Mouse (Mus musculus) spleen, embryonic (tissue): ENCODE measurements around the gene Arhgef26.

ENCODE experiments used
- CTCF ChIA-PET: fragments of 350-600 bp; sonication (Branson Sonifier 250); formaldehyde crosslinking; loops from one replicate; lab custom pipeline; 2022; lab: Charles Lee

Gene Arhgef26

DNA sequence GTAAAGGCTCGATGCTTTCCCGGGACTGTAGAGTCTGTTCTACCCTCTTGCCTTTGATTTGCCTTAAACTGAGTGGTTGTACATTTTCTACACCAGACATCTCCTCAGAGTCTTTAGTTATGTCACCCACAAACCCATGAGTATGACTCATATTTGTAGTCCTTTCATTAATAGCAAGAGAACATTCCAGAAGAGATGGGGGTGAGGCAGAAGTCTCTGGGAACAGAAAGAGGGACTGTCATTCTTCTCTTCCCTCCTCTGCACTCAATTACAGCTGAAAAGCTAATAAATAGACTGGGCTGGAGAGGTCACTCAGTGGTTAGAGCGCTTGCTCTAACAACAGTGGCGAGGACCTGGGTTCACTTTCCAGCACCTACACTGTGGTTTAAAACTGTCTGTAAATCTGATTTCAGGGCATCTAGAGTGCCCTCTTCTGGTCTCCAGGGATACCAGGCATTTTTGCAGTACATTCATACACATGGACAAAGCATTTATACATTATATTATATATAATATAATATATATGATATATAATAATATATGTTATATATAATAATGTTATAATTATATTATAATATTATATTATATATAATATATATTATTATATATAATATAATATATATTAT, 111.8 kb downstream of the Arhgef26 start:
- CTCF ChIA-PET, result no interaction called here

DNA sequence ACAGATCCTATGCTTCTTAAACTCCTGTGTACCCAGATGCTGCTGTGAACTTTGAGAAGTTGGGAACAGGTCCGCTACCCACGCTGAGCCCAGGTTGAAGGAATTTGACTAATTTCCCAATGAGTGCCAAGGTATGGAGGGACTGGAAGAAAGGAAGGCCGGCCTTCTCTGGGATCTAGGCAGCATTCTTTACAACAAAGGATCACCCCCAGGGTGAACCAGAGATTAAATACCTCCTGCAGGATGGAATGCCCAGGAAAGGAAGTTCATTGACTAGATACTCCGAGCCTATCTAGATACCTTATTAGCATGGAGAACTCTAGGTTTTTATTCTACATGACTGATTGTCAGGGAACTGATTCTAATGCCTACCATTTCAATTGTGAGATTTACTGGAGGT, 114.8 kb downstream of the Arhgef26 start:
- CTCF ChIA-PET, result no interaction called here

DNA sequence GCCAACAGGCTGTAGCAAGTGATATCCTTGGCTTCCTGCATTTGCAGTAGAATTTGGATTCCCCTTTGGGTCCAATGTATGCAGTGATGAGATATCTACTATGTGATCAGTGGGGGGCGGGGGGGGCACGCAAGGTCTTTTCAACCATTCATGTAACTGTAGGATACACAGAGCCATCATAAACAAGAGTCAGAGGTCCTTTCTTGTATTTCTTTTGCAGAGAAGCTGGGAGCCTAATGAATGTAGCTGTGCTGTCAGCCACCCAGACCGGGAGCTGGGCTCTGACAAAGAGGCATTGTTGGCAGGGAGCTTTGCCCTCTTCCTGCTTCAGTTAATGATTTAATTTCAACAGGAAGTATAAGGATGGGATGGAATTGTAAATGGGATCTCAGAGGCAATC, 116.0 kb downstream of the Arhgef26 start:
- CTCF ChIA-PET, result no interaction called here

DNA sequence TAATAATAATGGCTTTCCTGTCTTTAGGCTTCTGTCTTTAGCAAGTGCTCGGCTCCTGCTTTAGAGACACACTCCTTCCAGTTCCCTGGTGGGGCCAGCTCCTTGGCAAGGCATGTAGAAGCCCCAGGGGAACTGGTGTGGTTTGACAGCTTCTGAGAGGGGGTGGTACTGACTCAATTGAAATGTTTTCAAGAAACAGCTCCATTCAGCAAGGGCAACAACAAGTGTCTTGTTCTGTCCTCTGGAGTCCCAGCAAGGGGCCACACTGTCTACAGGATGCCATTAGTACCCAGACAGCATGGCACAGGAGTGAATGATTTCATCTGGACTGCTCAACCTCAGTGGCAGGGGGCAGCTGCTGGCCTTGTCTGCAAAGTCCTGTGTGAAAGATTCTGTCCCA, 117.7 kb downstream of the Arhgef26 start:
- CTCF ChIA-PET, result no interaction called here

DNA sequence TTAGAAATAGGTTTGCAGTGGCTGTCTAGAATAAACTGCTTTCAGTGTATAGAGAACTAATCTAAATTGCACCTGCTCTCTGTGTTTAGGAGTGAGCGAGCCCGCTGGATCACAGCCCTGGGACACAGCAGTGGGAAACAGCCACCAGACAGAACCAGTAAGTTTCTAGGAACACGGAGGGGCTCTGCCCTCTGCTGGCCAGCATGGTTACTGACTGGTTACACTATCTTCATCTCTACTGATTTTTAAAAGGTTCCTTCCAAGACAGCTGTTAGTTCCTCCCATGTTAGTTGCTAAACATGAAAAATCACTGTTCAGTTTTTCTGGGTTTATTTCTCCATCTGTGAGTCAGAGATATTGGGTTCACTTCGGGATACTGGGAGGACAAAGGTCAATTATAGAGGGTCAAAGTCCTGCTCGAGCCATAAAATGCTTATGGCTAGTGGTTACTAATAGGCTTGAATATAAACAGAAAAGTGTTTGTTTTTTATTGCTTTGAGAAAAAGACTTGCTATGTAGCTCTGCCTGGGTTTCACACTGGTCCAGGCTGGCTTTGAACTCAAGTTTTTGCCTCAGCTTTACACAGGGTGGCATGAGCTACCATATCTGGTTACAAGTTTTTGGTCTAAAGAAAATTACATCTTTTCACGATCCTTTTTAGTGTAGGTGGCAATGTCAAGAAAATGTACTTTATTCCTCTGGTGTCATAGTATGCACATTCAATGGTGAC, 120.3 kb downstream of the Arhgef26 start:
- CTCF ChIA-PET, result no interaction called here

DNA sequence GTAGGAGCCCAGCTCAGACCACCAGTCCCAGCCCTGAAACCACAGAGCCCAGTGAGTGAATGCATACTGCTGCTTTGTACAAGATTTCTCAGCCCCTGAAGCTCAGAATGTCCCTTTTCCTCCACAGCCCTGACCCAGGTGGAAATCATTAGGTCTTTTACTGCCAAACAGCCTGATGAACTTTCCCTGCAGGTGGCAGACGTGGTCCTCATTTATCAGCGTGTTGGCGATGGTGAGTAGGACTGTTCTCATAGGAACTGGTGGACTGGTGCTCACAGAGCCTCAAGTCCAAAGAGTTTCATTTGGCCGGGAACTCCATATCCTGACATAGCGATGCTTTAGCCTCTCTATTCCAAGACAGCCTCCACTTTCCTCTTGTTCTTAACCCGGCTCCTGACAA, 121.3 kb downstream of the Arhgef26 start:
- CTCF ChIA-PET, result no interaction called here

DNA sequence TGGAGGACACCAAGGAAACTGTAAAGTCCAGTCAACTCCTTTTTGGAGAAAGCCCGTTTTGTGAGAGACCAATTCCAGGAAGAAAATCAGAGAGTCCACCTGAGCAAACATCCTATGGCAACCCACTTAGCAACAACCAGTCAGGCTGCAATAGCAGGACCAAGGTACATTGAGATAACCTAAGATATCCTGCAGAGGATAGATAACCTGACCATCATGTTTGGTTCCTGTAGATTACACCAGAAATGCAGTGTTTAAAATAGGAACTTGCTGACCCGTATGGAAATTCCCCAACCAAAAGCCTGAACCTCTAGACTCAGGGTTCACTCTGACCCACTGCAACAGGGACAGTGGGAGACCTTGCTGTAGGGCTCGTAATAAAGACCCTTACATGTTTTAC, 126.1 kb downstream of the Arhgef26 start:
- CTCF ChIA-PET, result no interaction called here

DNA sequence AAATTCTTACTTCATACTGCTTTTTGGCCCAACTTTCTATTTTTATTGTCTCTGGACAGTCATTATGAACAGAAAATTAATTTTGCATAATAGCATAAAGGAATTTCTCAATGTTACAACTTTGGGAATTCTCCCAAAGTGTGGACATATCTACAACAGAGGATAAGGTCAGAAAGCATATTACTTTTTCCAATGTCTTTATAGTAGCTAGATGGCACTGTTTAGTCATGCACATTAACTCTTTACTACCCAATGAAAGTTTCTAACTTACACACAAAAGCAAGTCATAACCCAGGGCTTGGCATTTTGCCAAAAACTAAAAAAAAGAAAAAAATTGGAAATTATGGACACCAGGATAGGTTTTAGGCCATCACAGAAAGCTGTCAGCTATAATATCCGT, 132.0 kb downstream of the Arhgef26 start:
- CTCF ChIA-PET, result no interaction called here

DNA sequence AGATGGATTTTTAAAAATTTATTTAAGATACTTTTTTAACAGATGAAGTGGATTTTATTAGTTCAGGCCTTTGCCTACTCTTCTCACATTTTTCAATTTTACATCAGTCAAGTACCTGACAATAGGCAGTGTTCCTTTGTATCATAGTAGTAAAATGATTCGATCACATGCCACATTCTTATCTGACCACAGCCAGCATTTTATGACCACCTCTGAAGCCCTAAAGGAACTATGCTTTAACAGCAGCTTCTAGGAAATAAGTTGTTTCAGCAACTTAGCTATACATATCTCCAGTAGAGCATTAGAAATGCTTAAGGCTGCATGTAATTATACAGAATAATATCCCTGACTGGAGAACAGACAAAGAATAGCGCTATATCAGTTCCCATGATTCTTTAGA, 146.2 kb downstream of the Arhgef26 start:
- CTCF ChIA-PET, result no interaction called here

DNA sequence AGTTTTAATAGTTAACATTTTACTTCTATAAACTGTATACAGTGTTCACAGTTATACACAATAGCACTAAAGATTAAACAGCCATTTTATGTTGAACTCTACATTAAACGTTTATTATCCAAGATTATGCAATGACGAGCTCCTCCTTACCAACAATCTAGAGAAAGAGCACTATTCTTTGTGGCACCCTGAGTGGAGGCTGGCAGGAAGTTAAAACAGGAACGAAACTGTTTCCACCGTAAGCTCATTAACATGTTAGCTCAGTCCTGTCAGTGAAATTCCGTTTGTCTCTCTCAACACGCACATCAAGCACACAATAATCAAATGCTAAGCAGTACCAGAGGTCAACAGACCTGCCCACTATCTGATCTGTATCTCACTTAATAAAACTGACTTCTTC, 154.4 kb downstream of the Arhgef26 start:
- CTCF ChIA-PET, result interaction anchor here (0.7 kb wide), 1 partner anchor 30 kb away, joined by 3 read pairs; no protein-coding TSS in a partner anchor

DNA sequence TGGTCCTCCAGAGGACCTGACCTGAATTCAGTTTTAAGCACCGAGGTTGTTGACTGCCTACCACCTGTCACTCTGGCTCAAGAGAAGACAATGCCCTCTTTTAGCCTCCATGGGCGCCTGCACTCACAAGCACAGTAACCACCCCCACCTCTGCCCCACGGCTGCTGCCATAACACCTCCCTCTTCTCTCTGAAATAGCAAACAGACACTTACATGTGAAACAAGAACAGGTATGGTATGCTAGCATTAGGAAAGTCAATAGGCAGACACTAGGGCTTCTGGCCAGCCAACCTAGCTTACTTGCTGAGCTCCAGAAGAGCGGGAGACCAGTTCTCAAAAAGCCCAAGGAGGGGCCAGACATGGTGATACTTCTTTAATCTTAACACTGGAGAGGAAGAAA, 161.2 kb downstream of the Arhgef26 start:
- CTCF ChIA-PET, result no interaction called here

DNA sequence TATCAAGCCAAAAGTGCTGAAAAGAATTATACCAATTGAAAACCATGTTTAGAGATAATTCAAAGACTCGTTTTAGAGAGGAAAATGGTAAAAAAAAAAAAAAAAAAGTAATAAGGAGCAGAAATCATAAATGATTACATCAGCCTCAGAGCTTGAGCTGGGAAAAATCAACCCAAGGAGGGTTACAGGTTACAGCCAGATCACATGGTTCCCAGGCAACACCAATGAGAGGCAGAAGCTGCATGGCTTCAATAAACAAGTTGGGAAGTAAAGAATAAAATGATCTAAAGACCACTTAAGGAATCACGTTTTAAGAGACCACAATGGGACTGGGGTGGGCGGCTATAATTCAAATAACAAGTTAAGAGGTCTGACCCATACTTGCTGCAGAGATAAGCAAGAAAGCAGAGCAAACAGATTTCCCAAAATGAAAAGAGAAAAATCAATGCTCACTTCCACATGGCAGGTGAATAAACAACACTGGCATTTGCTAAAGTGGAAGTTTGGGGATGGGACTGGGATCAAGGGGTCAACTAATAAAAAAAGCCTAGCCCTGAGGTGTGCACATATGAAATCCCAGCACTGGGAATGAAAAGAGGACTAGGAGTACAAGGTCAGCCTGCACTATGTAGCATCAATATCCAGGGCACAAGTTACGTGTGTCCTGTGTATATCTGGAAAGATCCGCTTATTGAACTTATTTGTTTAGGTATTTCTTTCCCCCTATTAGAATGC, 167.2 kb downstream of the Arhgef26 start:
- CTCF ChIA-PET, result interaction anchor here (0.7 kb wide), 1 partner anchor 74 kb away, joined by 4 read pairs; no protein-coding TSS in a partner anchor

DNA sequence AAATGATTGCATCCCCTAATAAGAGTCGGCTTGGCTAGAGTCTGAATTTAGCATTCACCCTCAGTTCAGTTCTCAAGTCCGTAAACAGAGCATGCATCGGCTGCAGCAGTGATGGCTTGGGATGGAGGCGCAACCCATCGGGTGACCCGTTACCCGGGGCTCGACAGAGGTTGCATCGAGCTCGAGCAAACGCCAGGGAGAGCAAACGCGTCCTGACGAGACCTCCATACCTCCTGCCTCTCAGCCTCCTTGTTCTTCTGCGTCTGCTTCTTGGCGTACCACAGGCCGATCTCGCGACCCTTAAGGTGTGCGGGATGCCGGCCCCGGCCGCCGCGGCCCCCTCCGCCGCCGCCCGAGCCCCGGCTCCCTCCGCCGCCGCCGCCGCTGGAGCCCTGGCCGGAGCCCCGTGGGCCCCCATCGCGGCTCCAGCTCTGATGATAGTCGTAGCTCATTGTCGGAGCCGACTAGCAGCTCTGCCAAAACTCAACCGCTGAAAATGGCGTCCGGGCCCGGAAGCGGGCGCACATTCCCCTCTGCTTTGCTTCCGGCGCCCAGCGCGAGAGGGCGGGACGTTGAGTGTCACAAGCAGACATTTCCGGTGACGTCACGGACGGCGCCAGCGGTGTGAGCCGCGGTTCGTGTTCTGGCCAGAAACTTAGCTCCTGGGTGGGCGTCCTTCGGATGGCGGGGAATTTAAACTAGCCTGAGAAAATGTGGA, 168.5 kb downstream of the Arhgef26 start, which contains the start of gene Dhx36:
Gene Dhx36, minus strand, starts transcription at position 517 of the 718 bp plus-strand sequence.
- CTCF ChIA-PET, result no interaction called here

DNA sequence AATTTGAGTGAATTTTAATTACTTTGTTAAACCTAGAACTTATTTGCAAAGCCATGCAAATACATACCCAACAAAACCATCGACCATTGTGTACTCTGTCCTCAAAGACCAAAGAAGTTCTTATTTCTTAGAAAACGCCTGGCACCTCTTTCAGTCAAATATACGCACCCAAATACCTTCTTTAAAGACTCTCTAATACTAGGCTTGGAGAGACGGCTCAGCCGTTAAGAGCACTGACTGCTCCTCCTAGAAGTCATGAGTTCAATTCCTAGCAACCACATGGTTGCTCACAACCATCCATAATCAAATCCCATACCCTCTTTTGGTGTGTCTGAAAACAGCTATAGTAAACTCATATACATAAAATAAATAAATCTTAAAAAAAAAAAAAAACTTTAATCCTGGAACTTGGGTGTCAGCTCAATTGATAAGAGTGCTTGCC, 169.1 kb downstream of the Arhgef26 start:
- CTCF ChIA-PET, result no interaction called here
